Mouse (Mus musculus) liver, adult 2 months (tissue): ENCODE measurements around the gene Col23a1.
"Not testable (repeated sequence)": the region's sequence is repeated elsewhere in the genome, so short reads cannot be mapped to it uniquely, and the experiment has no call there.

Source experiments
- CTCF ChIP-seq: fragments of 200-500 bp; IDR thresholded peaks from 2 replicates; pipeline ENCODE4 v1.5.1; 2011; ENCODE audit warnings: low read depth, low read length, control low read depth
- POLR2A ChIP-seq: fragments of 200-500 bp; IDR thresholded peaks from 2 replicates; pipeline ENCODE4 v1.6.1; 2011; ENCODE audit warnings: low read length, control low read depth; ENCODE audit not compliant: insufficient read depth; ENCODE audit errors: extremely low read depth

GRCm38 (mm10) chr11:51633200-51633599, 343.5 kb downstream of the Col23a1 start:
- not testable (repeated sequence) for TF ChIP-seq POLR2A, CTCF
